Mouse (Mus musculus): ENCODE data around the gene Gm5269. TPM values are rescaled to one million over a fixed set of nuclear protein-coding genes. Genes with fewer than 3 reads are reported as not detected.

Gm5269 gene
- total and polyA plus RNA-seq, 2 experiments from 2014 or later: not detected

GRCm38 (mm10) chr1:45860349-45860748 is 29.7 kb downstream of the Gm5269 start:
- H3K36me3 ChIP-seq (ENCODE audit: insufficient read depth, low read length): no peaks in the 10 kb centered on the region
- no peaks in the 10 kb centered on the region for H3K4me1 ChIP-seq (ENCODE audit: insufficient read depth, low read length)
- H3K4me3 ChIP-seq (ENCODE audit: low read length): no peak overlapping the region
- peak; percentile 4 for DNase-seq (ENCODE audit: low spot score)
- H3K9ac ChIP-seq (replicated peaks; ENCODE audit: low read length): no peak overlapping the region
- H3K27ac ChIP-seq: no peak overlapping the region
- no peaks in the 10 kb centered on the region for H3K9me3 ChIP-seq (ENCODE audit: low read length)
- TF ChIP-seq CTCF (IDR thresholded peaks at IDR 0.05; ENCODE audit: low read depth): no peak
- WGBS: 68% methylated on average over 5 of the region's 5 CpGs
- H3K27me3 ChIP-seq (ENCODE audit: insufficient read depth, low read length): no peaks in the 10 kb centered on the region
- no peak overlapping the region for H3K4me2 ChIP-seq (ENCODE audit: low read depth, low read length)
- ATAC-seq: no peak

GRCm38 (mm10) chr1:45858038-45858437 is 32.0 kb downstream of the Gm5269 start:
- Histone ChIP-seq H3K4me2 (ENCODE audit: low read depth, low read length) (no peak overlapping the region), H3K27ac (no peak overlapping the region), H3K9ac (replicated peaks; ENCODE audit: low read length) (no peak overlapping the region), H3K4me1 (ENCODE audit: insufficient read depth, low read length) (no peaks in the 10 kb centered on the region), H3K27me3 (ENCODE audit: insufficient read depth, low read length) (no peaks in the 10 kb centered on the region), H3K4me3 (ENCODE audit: low read length) (no peak overlapping the region), H3K36me3 (ENCODE audit: insufficient read depth, low read length) (no peaks in the 10 kb centered on the region), H3K9me3 (ENCODE audit: low read length) (no peaks in the 10 kb centered on the region)
- TF ChIP-seq CTCF (IDR thresholded peaks at IDR 0.05; ENCODE audit: low read depth): no peak
- WGBS: 67% methylated on average over 1 of the region's 1 CpGs
- DNase-seq (ENCODE audit: low spot score) (no peak), ATAC-seq (no peak)

- no peak overlapping the region for H3K4me2 ChIP-seq (ENCODE audit: low read depth, low read length)
- H3K27me3 ChIP-seq (ENCODE audit: insufficient read depth, low read length): no peaks in the 10 kb centered on the region
- no peak overlapping the region for H3K9ac ChIP-seq (replicated peaks; ENCODE audit: low read length)
- 98% methylated on average over 1 of the region's 1 CpGs for WGBS
- H3K9me3 ChIP-seq (ENCODE audit: low read length): 0 out of 2 replicates have a peak, but pooled peaks cover 3% of the 10 kb centered on the region
- no peaks in the 10 kb centered on the region for H3K4me1 ChIP-seq (ENCODE audit: insufficient read depth, low read length)
- no peak for ATAC-seq
- no peak for TF ChIP-seq CTCF (IDR thresholded peaks at IDR 0.05; ENCODE audit: low read depth)
- no peak overlapping the region for H3K27ac ChIP-seq
- H3K4me3 ChIP-seq (ENCODE audit: low read length): no peak overlapping the region
- no peaks in the 10 kb centered on the region for H3K36me3 ChIP-seq (ENCODE audit: insufficient read depth, low read length)
- DNase-seq (ENCODE audit: low spot score): no peak
Observed at GRCm38 (mm10) chr1:45845466-45845865, 44.6 kb downstream of the Gm5269 start.

Other genes with a start within 250 kb of the Gm5269 start
- gene Wdr75, start 95.1 kb downstream of the Gm5269 start, total RNA-seq (2014; rRNA removed): 246 and 336 TPM in 2 replicates
- gene Wdr75, start 95.1 kb downstream of the Gm5269 start, polyA plus RNA-seq (2015; fragmentation: Nextera tagmentation; extraction: Ambion mirVana): 41.3 and 44.0 TPM in 2 replicates
- gene Slc40a1, start 36.2 kb upstream of the Gm5269 start, total RNA-seq (2014; rRNA removed): 14.4 and 15.7 TPM in 2 replicates
- 26.6 and 30.1 TPM in 2 replicates for gene Slc40a1, start 36.2 kb upstream of the Gm5269 start, polyA plus RNA-seq (2015; fragmentation: Nextera tagmentation; extraction: Ambion mirVana)
- 3.1 and 3.9 TPM in 2 replicates for gene Dnah7b, start 176.0 kb upstream of the Gm5269 start, total RNA-seq (2014; rRNA removed)
- gene Dnah7b, start 176.0 kb upstream of the Gm5269 start, polyA plus RNA-seq (2015; fragmentation: Nextera tagmentation; extraction: Ambion mirVana): 2.0 TPM in 2 replicates

Data from hindbrain, postnatal 0 days (tissue).